Mouse (Mus musculus): ENCODE data around the gene Hsd17b1.
"Not testable (repeated sequence)": the region's sequence is repeated elsewhere in the genome, so short reads cannot be mapped to it uniquely, and the experiment has no call there.

The Hsd17b1 gene

GRCm38 (mm10) chr11:101085617-101086322, 7.6 kb downstream of the Hsd17b1 start:
- no peak for DNase-seq (ENCODE audit: low spot score in 2 of 2)

- DNase-seq (ENCODE audit: low spot score in 2 of 2) = no peak
These were observed 8.1 kb downstream of the Hsd17b1 start for GRCm38 (mm10) chr11:101086323-101086674.

DNA sequence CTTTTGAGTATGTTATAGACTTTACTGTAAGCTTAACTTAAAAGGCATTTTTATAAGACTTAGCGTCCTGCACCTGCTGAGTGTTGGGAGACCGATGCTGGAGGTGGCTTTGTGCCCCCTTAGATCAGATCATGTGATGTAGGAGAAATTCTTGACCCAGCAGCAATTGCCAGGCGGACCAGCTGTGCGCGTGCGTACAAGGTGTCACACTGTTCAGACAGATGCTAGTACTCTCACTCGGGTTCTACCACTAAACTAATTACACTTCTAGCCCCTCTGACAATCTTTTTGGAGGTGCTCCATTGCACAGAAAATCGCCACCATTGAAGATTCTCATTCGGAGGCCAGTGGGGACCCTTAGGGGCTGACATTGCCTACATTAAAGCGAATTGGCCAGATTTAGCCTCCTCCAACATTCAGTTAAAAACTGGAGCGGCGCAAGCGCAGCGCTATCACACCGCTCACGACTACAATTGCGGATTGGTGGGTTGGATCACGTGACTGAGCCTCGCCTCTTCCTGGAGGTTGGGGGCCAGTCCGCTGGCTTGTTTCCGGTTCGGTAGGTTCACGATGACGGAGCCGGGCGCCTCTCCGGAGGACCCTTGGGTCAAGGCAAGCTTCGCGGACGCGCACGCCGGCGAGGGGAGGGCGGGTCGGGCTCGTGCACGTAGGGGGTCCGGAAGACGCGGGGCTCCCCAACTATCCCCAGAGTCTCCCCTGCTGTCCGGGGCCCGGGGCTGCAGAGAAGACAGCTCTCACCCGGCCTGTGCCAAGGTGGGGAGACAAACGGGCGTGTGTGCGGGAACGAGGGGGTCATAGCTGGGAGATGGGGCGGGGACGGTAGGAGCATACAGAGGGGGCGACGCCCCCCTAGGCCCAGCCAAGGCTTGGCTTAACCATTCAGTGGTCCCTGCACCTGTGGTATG, 8.8 kb downstream of the Hsd17b1 start, which contains the start of gene Mlx:
TSS of gene Mlx (plus strand) at position 522 of the 926 bp plus-strand sequence.
- DNase-seq (ENCODE audit: low spot score in 2 of 2) = peak; percentile 84 to 90

DNA sequence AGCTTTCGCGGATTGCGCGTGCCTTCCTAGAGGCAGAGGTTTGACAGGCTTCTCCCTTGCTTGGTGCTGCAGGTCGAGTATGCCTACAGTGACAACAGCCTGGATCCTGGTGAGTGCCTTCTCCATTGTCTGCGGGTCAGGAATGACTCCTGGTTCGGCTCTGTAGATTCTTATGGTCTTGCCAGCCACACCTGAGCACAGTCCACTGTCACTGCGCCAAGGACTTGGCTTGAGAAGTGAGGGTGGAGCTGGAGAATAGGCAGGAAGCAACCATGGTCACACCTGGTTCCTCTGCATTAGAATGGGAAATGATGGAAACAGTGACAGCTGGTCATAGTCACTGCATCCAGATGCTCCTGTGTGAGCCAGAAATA, 9.5 kb downstream of the Hsd17b1 start:
- DNase-seq (ENCODE audit: low spot score in 2 of 2) = no peak

DNA sequence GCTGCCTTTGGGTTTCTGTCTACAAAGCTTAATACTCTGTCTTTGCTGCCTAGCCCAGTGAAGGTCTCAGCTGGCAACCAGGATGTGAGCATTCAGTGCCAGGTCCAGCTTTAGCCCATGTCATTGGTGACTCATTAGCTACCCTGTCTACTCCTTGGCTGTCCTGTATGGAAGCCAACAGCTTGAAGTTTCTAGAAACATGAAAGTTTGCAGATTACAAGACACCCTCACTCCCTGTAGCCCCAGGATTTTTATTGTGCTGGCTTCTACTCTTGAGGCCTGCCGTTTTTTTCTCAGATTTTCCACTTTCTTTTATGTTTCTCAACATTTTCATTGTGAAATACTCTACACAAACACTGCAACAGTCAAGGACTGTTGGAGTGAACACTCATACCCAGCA, 11.7 kb downstream of the Hsd17b1 start:
- DNase-seq (ENCODE audit: low spot score in 2 of 2) = no peak

- no peak for DNase-seq (ENCODE audit: low spot score in 2 of 2)
These were observed 16.7 kb downstream of the Hsd17b1 start for GRCm38 (mm10) chr11:101094930-101095313.

DNA sequence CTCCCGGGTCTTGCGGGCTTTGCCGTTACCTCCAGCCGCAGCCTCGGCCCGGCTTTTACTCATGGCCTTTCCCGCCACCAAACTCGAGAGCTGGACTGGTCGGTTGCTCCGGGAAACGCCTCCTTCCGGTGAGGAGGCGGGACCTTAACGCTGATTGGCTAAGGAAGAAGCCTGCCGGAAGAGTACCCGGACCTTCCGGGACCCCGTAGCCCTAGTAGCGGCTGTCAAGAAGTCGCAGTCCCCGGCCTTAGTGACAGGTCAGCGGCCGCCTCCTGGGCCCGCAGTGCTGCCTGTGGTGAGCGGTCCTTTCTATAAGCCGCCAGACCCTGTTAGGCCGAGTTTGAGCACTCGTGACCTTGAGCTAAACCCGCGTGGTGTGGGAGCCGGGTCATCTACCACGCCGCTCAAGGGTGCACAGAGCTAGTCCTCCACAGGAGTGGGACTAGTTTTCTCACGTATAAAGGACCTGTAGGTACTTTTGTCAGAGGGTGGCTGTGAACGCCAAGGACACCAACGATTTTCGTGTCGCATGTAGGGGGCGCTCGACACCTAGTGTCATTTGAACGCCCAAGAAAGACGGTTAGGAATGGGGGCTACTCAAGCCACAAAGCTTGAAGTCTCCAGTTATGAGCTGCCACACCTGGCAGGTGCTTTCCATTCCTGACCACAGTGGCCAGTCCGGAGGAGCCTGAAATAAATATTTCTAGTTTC, 17.3 kb downstream of the Hsd17b1 start, which contains the start of gene Psmc3ip:
TSS of gene Psmc3ip (minus strand) at position 123 of the 711 bp plus-strand sequence.
- peak; percentile 92 to 94 for DNase-seq (ENCODE audit: low spot score in 2 of 2)

GRCm38 (mm10) chr11:101098231-101098630, 20.0 kb downstream of the Hsd17b1 start:
- no peak for DNase-seq (ENCODE audit: low spot score in 2 of 2)

GRCm38 (mm10) chr11:101103011-101103410, 24.8 kb downstream of the Hsd17b1 start:
- peak in 1 of 2 experiments; percentile 31 for DNase-seq (ENCODE audit: low spot score in 2 of 2)

GRCm38 (mm10) chr11:101109351-101109750, 31.1 kb downstream of the Hsd17b1 start:
- DNase-seq (ENCODE audit: low spot score in 2 of 2) = no peak

DNA sequence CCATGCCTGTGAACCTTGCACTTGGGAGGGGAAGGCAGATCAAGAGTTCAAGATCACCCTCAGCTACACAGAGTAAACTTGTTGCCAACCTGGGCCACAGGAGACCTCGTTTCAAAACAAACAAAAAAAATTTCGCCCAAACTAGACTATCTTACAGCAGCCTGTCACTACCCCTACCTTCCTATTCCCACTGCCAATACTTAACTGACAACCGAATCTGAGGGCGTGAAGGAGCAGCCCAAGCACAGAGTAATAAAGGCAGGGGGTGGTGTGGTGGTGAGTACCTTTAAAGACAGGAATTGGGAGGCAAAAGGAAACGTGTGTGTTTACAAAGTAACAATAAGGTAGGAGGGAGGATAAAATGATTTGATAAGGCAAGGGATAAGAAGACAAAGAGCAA, 32.5 kb downstream of the Hsd17b1 start:
- no peak for DNase-seq (ENCODE audit: low spot score in 2 of 2)

DNA sequence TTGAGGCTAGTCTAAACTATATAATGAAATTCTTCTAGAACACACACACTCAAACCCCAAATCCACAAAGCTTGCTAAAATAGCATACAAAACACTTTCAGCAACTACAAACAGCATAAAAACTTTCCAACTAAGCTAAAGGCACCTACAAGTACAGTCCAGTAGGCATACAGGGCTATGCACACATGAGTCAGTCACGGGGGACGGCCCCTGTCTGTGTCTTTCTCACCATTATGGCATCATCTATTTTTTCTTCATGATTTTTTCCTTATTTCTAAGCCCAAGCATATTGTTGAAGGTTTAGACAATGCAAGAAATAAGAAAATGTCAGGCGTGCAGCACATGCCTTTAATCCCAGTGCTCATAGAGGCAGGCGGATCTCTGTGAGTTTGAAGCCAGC, 33.0 kb downstream of the Hsd17b1 start:
- no peak for DNase-seq (ENCODE audit: low spot score in 2 of 2)

DNA sequence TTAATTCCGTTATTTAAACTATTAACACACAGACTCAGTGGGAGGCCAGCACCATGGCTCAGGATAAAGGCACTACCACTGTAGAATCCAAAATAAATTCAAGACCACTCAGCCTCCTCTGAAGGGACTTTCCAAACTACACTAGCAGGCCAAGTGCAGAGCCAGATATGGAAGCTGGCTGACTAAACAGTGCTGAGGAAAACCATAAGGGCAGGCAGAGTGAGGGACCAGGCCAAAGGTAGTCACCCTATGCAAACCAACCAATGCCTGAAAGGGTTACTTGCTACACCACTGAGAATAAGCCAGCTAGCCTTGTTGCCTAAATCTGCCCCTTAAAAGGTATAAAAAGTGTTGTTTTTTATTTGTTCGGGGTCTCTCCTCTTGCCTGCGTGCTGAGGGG, 34.0 kb downstream of the Hsd17b1 start:
- DNase-seq (ENCODE audit: low spot score in 2 of 2) = no peak

- DNase-seq (ENCODE audit: low spot score in 2 of 2) = no peak
These were observed 37.4 kb downstream of the Hsd17b1 start for GRCm38 (mm10) chr11:101115564-101115963.

DNA sequence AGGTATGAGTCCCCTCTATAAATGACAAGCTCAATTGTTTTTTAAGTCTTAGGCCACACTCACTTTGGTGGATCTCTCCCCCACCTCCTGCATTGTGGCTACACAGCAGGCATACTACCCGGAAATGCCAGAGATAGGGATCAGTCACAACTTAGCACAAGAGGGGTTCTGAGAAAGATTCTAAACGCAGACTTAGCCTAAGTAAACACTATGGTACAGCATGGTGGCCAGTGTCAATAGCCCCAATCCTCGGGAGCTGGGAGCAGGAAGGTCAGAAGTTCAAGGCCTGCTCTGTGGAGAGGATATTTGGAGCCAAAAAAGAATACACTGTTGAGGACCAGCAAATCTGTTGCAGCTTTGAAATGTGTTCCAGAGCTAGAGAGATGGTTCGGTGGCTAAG, 39.9 kb downstream of the Hsd17b1 start:
- no peak for DNase-seq (ENCODE audit: low spot score in 2 of 2)

DNA sequence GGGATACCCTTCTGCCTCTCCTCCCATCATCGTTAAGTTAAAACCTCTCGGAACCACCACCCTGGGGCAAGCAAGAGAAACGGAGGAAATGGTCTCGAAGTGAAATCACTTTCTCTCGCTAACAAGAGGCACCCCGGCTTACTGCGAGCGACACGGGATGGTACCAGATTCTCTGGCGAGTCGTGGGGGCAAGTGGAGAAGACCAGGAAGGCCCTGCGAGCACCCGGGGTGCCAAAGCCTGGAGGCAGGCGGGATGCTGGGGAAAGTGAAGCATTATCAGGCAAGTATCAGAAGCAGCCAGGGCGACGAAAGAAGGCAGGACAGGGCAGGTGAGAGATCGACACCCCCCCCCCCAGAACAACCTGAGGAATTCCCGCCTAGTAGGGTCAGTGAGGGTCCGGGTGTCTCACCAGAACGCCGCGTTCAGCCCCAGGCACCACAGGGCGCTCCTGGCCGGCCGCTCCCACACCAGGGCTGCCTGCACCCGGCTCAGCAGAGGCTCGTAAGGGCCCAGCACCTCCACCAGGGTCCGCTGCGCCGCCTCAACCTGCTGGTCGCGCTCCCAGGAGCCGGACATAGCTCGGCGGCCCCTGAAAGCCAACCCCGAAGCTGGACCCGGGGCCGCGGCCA, 41.0 kb downstream of the Hsd17b1 start:
- DNase-seq (ENCODE audit: low spot score in 2 of 2) = no peak

- peak; percentile 98 for DNase-seq (ENCODE audit: low spot score in 2 of 2)
These were observed 41.7 kb downstream of the Hsd17b1 start, which contains the start of the genes Retreg3 and Tubg1 for GRCm38 (mm10) chr11:101119761-101120544. TSS of gene Retreg3 (minus strand) at chr11:101119893. TSS of gene Tubg1 (plus strand) at chr11:101119938.

DNA sequence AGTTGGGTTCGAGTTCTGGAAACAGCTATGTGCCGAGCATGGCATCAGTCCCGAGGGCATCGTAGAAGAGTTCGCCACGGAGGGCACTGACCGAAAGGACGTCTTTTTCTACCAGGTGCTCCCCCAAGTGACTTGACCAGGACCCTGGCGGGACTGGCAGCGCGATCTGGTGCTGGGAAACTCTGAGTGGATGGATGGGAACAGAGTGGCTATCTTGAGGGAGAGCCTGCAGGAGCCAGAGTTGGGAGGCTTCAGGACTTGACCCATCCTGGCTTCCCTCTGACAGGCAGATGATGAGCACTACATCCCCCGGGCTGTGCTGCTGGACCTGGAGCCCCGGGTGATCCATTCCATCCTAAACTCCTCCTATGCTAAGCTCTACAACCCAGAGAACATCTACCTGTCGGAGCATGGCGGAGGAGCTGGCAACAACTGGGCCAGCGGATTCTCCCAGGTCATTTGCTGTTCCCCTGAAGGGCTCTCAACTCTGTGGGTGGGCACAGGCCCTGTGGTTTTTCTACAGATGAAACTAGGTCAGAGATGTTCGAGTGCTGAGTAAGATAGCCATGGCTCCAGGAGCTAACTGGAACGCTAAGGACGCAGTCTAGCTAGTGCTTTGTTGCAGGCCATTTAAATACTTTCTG, 42.5 kb downstream of the Hsd17b1 start:
- no peak for DNase-seq (ENCODE audit: low spot score in 2 of 2)

DNA sequence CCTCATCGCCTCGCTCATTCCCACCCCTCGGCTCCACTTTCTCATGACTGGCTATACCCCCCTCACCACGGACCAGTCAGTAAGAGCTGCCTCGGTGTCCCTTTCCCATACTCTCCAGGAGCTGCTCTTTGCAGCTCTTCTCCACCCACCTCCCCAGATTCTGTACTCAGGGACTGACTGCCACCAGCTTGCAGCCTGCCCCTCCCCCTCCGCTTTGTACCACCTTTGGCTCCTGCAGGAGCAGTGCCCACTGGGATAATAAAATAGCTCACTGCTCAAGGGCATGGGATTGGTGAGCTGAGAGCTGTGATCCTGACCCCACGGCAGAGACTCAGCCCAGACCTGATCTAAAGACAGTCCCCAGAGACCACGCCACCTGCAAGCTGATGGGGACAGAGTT, 46.3 kb downstream of the Hsd17b1 start:
- not testable (repeated sequence) for DNase-seq (ENCODE audit: low spot score in 2 of 2)

DNA sequence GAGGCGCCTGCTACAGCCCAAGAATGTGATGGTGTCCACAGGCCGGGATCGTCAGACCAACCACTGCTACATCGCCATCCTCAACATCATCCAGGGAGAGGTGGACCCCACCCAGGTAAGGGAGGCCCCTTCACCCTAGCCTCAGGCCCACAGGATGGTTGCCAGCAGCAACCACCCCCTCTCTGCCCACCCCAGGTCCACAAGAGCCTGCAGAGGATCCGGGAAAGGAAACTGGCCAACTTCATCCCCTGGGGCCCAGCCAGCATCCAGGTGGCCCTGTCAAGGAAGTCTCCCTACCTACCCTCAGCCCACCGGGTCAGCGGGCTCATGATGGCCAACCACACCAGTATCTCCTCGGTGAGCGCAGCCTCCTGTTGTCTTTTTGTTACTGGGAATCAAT, 46.8 kb downstream of the Hsd17b1 start:
- not testable (repeated sequence) for DNase-seq (ENCODE audit: low spot score in 2 of 2)
